Mouse (Mus musculus): ENCODE data around the gene Zcchc24. TPM values are rescaled to one million over a fixed set of nuclear protein-coding genes. Genes with fewer than 3 reads are reported as not detected.
A peak's percentile ranks its signal among the peaks of the same experiment; 100 is the strongest.

The Zcchc24 gene
- total and polyA plus RNA-seq, 2 experiments from 2014 or later: 13.9 to 34.3 TPM

DNA sequence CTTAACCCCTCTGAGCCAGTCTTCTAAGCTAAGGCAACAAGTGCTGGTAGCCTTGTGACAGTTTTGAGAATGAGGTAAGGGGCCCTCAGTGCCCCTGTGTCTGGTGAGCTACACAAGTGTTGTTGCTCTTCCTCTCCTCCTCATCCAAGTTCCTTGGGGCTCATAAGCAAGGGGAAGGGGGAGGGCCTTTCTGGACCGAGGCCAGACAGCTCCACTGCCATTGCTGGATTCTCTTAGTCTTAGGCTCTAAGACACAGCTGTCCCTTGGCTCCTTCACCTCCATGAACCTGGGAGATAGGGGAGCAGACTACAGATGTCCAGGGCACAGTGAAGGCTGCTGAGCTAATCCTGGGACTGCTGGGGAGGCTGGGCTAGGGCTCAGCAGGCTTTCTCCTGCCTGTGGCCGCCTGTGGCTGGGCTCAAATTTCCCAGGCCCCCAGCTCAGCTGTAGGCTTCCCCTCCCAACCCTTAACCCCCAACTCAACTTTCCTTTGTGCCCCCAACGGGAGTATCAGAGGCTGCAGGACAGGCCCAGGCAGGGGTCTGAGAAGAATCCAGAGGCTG, 34.5 kb upstream of the Zcchc24 start:
- no peak for TF ChIP-seq CTCF (IDR thresholded peaks at IDR 0.05)
- 0 out of 2 replicates have a peak, but pooled peaks cover 2% of the 10 kb centered on the region for H3K4me1 ChIP-seq (ENCODE audit: insufficient read depth, low read length)
- ATAC-seq (ENCODE audit: low FRiP score) (no peak), DNase-seq (ENCODE audit: low spot score) (no peak)
- H3K9me3 ChIP-seq (ENCODE audit: low read length): no peaks in the 10 kb centered on the region
- WGBS: 29% methylated on average over 3 of the region's 3 CpGs
- H3K4me3 ChIP-seq (ENCODE audit: low read depth, low read length): no peak overlapping the region
- H3K9ac ChIP-seq (replicated peaks; ENCODE audit: low read length, poor library complexity, severe bottlenecking): no peak overlapping the region
- H3K27ac ChIP-seq (ENCODE audit: low read depth, low read length): no peak overlapping the region
- no peaks in the 10 kb centered on the region for H3K36me3 ChIP-seq (ENCODE audit: insufficient read depth, low read length)
- no peak overlapping the region for H3K4me2 ChIP-seq (ENCODE audit: low read depth, low read length, poor library complexity, severe bottlenecking)
- H3K27me3 ChIP-seq (ENCODE audit: insufficient read depth, low read length): no peaks in the 10 kb centered on the region

DNA sequence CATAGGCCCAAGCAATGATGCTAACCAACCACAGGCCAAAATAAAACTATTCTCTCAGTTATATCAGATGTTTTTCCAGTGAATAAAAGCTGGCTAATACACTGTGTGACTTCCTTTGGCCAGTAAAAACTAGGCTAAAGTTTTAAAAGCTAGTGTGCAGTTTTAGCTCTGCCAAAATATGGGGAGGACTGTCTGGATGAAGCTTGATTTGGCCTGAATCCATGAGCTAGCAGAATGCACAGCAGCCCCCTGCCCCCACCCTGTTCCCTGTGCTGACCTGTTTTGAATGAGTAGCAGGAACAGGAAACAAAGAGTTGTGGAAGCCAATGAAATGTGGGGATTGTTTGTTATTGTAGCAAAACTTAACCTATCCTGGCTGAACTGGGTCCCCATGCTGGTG, 33.7 kb upstream of the Zcchc24 start:
- Histone ChIP-seq H3K36me3 (ENCODE audit: insufficient read depth, low read length) (no peaks in the 10 kb centered on the region), H3K4me3 (ENCODE audit: low read depth, low read length) (no peak overlapping the region), H3K27me3 (ENCODE audit: insufficient read depth, low read length) (no peaks in the 10 kb centered on the region), H3K9me3 (ENCODE audit: low read length) (no peaks in the 10 kb centered on the region), H3K4me2 (ENCODE audit: low read depth, low read length, poor library complexity, severe bottlenecking) (no peak overlapping the region), H3K4me1 (ENCODE audit: insufficient read depth, low read length) (0 out of 2 replicates have a peak, but pooled peaks cover 2% of the 10 kb centered on the region), H3K9ac (replicated peaks; ENCODE audit: low read length, poor library complexity, severe bottlenecking) (no peak overlapping the region), H3K27ac (ENCODE audit: low read depth, low read length) (no peak overlapping the region)
- TF ChIP-seq CTCF (IDR thresholded peaks at IDR 0.05): no peak
- no peak for ATAC-seq (ENCODE audit: low FRiP score)
- DNase-seq (ENCODE audit: low spot score): no peak

DNA sequence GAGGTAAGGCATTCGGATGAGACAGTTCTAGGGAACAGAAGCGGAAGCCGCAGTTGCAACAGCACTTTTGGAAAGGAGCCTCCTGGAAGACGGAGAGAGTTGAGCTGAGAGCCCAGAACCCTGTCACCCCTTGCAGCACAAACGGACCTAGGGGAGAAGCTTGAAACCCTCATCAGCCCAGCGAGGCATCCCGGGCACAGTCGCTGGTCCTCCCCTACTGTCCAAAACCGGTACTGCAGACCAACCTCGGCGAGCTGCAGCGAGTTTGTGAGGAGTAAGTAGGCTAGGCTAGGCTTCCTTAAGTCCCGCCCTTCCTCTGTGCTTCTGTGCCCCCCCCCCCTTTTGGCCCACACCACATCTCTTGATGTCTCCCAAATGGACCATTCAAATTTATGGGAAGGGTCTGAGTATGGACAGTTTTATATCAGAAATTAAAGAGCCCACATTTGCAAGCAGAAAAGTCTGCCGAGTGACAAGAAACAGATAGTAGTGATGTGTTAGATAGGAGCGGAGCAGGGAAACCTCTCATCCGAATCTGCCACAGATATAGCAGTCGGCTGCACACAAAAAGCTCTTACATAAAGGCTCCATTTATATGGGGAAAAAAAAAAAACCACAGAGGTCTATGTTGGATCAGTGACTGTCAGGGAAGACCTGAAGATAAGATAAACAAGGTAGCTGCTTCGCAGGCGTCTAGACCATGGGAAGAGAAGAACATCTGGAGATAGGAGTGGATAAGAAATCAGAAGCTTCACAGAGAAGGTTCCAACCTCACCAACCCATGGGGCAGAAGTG, 31.5 kb upstream of the Zcchc24 start:
- WGBS: 28% methylated on average over 19 of the region's 19 CpGs
- TF ChIP-seq CTCF (IDR thresholded peaks at IDR 0.05): peak; percentile 79
- DNase-seq (ENCODE audit: low spot score): peak; percentile 71
- H3K36me3 ChIP-seq (ENCODE audit: insufficient read depth, low read length): no peaks in the 10 kb centered on the region
- no peak overlapping the region for H3K4me3 ChIP-seq (ENCODE audit: low read depth, low read length)
- no peaks in the 10 kb centered on the region for H3K27me3 ChIP-seq (ENCODE audit: insufficient read depth, low read length)
- H3K4me1 ChIP-seq (ENCODE audit: insufficient read depth, low read length): no peaks in the 10 kb centered on the region
- no peak for ATAC-seq (ENCODE audit: low FRiP score)
- H3K4me2 ChIP-seq (ENCODE audit: low read depth, low read length, poor library complexity, severe bottlenecking): no peak overlapping the region
- no peak overlapping the region for H3K27ac ChIP-seq (ENCODE audit: low read depth, low read length)
- no peaks in the 10 kb centered on the region for H3K9me3 ChIP-seq (ENCODE audit: low read length)
- H3K9ac ChIP-seq (replicated peaks; ENCODE audit: low read length, poor library complexity, severe bottlenecking): no peak overlapping the region

DNA sequence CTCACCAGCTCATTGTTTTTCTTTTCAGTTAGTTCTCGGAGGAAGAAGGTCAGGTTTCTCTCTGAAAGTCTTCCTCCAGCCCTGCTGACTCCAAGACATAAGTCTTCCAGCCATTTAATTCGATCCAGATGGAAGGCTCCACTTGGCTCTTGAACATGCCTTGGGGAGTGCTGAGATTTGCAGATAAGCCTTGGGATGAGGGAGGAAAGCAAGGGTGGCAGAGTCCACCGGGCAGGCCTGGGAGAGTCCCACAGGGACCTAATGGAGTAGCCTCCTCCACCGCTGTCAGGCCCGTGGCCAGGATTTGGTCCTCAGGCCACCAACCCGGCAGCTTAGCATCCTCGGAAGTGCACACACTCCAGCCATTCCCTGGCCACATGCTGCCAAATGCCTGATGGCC, 27.8 kb upstream of the Zcchc24 start:
- no peak for DNase-seq (ENCODE audit: low spot score)
- Histone ChIP-seq H3K4me1 (ENCODE audit: insufficient read depth, low read length) (no peaks in the 10 kb centered on the region), H3K4me3 (ENCODE audit: low read depth, low read length) (no peak overlapping the region), H3K27ac (ENCODE audit: low read depth, low read length) (no peak overlapping the region), H3K36me3 (ENCODE audit: insufficient read depth, low read length) (no peaks in the 10 kb centered on the region), H3K9ac (replicated peaks; ENCODE audit: low read length, poor library complexity, severe bottlenecking) (no peak overlapping the region), H3K27me3 (ENCODE audit: insufficient read depth, low read length) (no peaks in the 10 kb centered on the region), H3K9me3 (ENCODE audit: low read length) (no peaks in the 10 kb centered on the region), H3K4me2 (ENCODE audit: low read depth, low read length, poor library complexity, severe bottlenecking) (no peak overlapping the region)
- no peak for ATAC-seq (ENCODE audit: low FRiP score)
- TF ChIP-seq CTCF (IDR thresholded peaks at IDR 0.05): no peak
- 84% methylated on average over 7 of the region's 7 CpGs for WGBS

DNA sequence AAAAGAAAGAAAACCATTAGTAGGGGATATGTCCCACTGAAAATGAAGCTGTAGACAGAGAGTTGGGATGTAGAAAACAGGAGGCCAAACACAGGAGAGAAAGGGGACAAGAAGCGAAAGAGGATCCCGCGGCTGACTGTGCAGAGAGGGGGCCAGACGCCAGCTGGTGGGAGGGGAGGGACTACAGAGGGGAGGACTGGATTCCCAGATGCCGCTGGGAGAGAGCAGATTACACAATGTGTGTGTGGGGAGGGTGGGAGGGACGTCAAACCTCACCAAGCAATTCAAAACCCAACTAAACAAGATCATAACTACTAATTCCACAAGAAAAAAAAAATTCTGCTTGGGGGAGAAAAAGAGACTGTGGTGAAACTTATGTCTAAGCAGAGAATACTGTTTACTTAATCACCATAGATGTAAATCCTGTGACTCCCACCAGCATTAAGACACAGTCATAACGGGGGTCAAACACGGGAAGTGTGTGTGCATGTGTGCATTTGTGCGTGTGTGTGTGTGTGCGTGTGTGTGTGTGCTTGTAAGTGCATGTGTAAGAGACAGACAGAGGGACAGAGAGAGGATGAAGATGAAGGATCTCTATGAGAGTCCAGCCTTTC, 26.8 kb upstream of the Zcchc24 start:
- Histone ChIP-seq H3K27ac (ENCODE audit: low read depth, low read length) (no peak overlapping the region), H3K9ac (replicated peaks; ENCODE audit: low read length, poor library complexity, severe bottlenecking) (no peak overlapping the region), H3K27me3 (ENCODE audit: insufficient read depth, low read length) (no peaks in the 10 kb centered on the region), H3K9me3 (ENCODE audit: low read length) (no peaks in the 10 kb centered on the region), H3K36me3 (ENCODE audit: insufficient read depth, low read length) (no peaks in the 10 kb centered on the region), H3K4me1 (ENCODE audit: insufficient read depth, low read length) (no peaks in the 10 kb centered on the region), H3K4me2 (ENCODE audit: low read depth, low read length, poor library complexity, severe bottlenecking) (no peak overlapping the region), H3K4me3 (ENCODE audit: low read depth, low read length) (no peak overlapping the region)
- ATAC-seq (ENCODE audit: low FRiP score): no peak
- no peak for TF ChIP-seq CTCF (IDR thresholded peaks at IDR 0.05)
- WGBS: 32% methylated on average over 10 of the region's 10 CpGs
- peak; percentile 61 for DNase-seq (ENCODE audit: low spot score)

DNA sequence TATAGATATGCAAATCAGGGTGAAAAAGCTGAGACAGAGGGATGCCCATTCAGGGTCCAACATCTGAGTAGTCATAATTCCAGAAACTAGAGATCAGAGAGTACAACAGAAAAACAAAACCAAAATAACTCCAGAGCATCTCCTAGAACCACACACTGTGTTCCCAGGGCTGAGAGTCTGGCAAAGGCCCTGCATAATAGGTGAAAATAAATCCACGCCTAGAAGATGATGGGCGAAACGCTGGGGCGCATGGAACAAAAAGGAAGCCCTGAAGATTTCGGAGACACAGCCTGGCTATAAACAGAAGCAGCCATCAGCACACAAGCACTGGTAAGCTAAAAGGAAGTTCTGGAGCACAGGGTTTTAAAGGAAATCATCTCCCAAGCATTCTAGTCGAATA, 26.2 kb upstream of the Zcchc24 start:
- H3K4me2 ChIP-seq (ENCODE audit: low read depth, low read length, poor library complexity, severe bottlenecking): no peak overlapping the region
- no peaks in the 10 kb centered on the region for H3K9me3 ChIP-seq (ENCODE audit: low read length)
- no peak overlapping the region for H3K27ac ChIP-seq (ENCODE audit: low read depth, low read length)
- no peaks in the 10 kb centered on the region for H3K27me3 ChIP-seq (ENCODE audit: insufficient read depth, low read length)
- no peaks in the 10 kb centered on the region for H3K36me3 ChIP-seq (ENCODE audit: insufficient read depth, low read length)
- ATAC-seq (ENCODE audit: low FRiP score) (no peak), DNase-seq (ENCODE audit: low spot score) (no peak)
- H3K9ac ChIP-seq (replicated peaks; ENCODE audit: low read length, poor library complexity, severe bottlenecking): no peak overlapping the region
- H3K4me3 ChIP-seq (ENCODE audit: low read depth, low read length): no peak overlapping the region
- no peak for TF ChIP-seq CTCF (IDR thresholded peaks at IDR 0.05)
- H3K4me1 ChIP-seq (ENCODE audit: insufficient read depth, low read length): no peaks in the 10 kb centered on the region
- WGBS: 62% methylated on average over 6 of the region's 6 CpGs

Data from midbrain, postnatal 0 days (tissue).